Mouse (Mus musculus): ENCODE measurements at regions not wholly inside any gene's neighbourhood (a gene's known extent, or its start where the extent isn't known, plus 50 kb on each side); places are given as distances from the start of the nearest gene placed in this dataset.
"Not testable (repeated sequence)": the region's sequence is repeated elsewhere in the genome, so short reads cannot be mapped to it uniquely, and the experiment has no call there.

DNA sequence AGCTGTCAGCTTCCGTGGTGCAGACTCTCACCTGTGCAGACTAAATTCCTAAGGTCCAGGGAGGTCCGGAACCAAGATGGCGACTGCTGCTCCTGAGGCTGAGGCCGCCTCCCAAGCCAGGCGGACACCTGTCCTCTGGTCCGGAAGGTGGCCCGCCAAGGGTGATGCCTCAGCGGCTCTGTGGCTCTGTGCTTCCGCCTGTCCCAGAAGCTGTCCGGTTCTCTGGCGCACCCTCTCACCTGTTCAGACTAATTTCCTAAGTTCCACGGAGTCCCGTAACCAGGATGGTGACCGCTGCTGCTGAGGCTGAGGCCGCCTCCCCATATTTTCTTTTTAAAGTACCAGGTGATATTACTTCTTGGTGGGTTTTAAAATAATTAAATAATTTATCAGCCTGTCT lies 65.4 kb upstream of the B3galnt2 start:
- DNase-seq (ENCODE audit: extremely low read depth, insufficient read length, low spot score): not testable (repeated sequence)

DNA sequence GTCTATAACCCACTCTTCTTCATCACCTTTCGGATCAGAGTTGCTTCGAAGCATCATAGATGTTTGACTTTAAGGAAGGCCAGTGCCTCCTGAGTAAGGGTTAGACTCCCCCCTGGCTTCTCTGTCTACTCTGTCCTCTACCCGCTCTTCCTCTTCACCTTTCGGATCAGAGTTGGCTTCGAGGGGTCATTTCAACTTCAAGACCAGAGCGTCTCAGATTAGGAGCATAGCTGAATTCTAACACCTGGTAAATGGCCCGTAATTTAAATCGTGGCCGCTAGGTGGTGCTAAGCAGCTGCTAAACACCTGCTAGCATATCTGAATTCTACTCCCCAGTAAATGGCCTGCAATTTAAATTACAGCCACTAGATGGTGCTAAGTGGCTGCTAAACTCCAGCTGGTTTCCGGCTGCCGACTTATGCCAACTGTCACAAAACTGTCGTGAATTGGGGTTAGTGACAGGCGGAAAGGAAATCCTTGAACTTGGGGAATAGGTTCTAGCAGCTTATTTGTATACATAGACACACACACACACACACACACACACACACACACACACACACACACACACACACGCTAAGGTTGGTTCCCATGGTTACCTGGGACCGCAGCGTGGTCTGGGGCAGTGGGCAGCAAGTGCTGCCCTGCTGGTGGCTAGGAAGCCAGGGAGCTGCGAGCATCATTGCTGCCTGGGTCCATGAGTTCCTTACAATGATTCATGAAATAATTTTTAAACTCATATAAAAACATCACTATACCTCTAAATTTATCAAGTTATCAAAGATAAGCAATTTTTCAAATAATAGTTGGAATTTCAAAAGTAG lies 64.8 kb upstream of the B3galnt2 start:
- peak; percentile 79 for DNase-seq (ENCODE audit: extremely low read depth, insufficient read length, low spot score)

DNA sequence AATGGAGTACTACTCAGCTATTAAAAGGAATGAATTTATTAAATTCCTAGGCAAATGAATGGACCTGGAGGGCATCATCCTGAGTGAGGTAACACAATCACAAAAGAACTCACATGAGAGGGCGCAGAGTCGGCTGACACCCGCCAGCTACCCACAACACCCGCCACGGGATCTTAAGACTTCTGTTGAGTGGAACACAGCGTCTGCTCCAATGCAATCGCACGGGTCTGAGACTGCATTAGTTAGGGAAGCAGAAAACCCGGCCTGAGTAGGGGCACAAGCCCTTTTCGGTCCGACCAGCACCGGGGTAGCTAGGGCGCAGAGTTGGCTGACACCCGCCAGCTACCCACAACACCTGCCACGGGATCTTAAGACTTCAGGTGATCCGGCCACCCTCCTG lies 52.1 kb upstream of the B3galnt2 start:
- DNase-seq (ENCODE audit: extremely low read depth, insufficient read length, low spot score): not testable (repeated sequence)

All from 3134 (cell line).